Mouse (Mus musculus) hindbrain, embryonic 11.5 days (tissue): ENCODE results near the gene Gtf3c5. TPM values are rescaled to one million over a fixed set of nuclear protein-coding genes. Genes with fewer than 3 reads are reported as not detected.
A peak's percentile ranks its signal among the peaks of the same experiment; 100 is the strongest.

Experiments
- ATAC-seq: fragments of 200-750 bp; cut with Nextera tagmentation; 2 replicates; pipeline ENCODE4 v1.8.0; 2017; ENCODE audit warnings: mild to moderate bottlenecking, moderate TSS enrichment, moderate library complexity; ENCODE audit not compliant: low FRiP score
- DNase-seq: peaks from one replicate; pipeline ENCODE4 v3.0.0-alpha.2; 2015; ENCODE audit warnings: low spot score
- H3K27ac ChIP-seq: fragments of 300-500 bp; sonication (generic); 2 replicates; pipeline ENCODE4 v1.5.1; 2014; ENCODE audit warnings: mild to moderate bottlenecking, low read depth, low read length
- H3K27me3 ChIP-seq: fragments of 300-500 bp; sonication (generic); 2 replicates; pipeline ENCODE4 v1.6.1; 2014; ENCODE audit warnings: mild to moderate bottlenecking, low read length, moderate library complexity, mixed read lengths; ENCODE audit not compliant: control insufficient read depth, insufficient read depth
- H3K36me3 ChIP-seq: fragments of 300-500 bp; sonication (generic); 2 replicates; pipeline ENCODE4 v1.6.1; 2014; ENCODE audit warnings: mild to moderate bottlenecking, low read length, moderate library complexity, mixed read lengths; ENCODE audit not compliant: control insufficient read depth, insufficient read depth
- H3K4me1 ChIP-seq: fragments of 300-500 bp; sonication (generic); replicated peaks from 2 replicates; pipeline ENCODE4 v1.6.1; 2014; ENCODE audit warnings: low read length, mixed read lengths; ENCODE audit not compliant: control insufficient read depth, insufficient read depth
- H3K4me2 ChIP-seq: fragments of 300-500 bp; sonication (generic); replicated peaks from 2 replicates; pipeline ENCODE4 v1.6.1; 2014; ENCODE audit warnings: mild to moderate bottlenecking, low read depth, low read length
- H3K4me3 ChIP-seq: fragments of 300-500 bp; sonication (generic); 2 replicates; pipeline ENCODE4 v1.5.1; 2014; ENCODE audit warnings: low read depth, low read length
- H3K9ac ChIP-seq: fragments of 300-500 bp; sonication (generic); 2 replicates; pipeline ENCODE4 v1.6.1; 2014; ENCODE audit warnings: low read depth, low read length
- H3K9me3 ChIP-seq: fragments of 300-500 bp; sonication (generic); 2 replicates; pipeline ENCODE4 v1.6.1; 2016; ENCODE audit warnings: low read length; ENCODE audit not compliant: control insufficient read depth
- WGBS: fragments of 180-500 bp; shearing (Covaris S2); extraction: QIAGEN DNeasy Blood & Tissue Kit; methylation state at CpG from one replicate; pipeline ENCODE4 v1.1.7; 2014; 5-methylcytosine and 5-hydroxymethylcytosine counted together
- polyA plus RNA-seq: library from polyadenylated mRNA; unstranded; fragments of >200 nt; fragmentation: Nextera tagmentation; extraction: Ambion mirVana; gene quantifications from 2 replicates; pipeline ENCODE4 v1.2.1, GENCODE M21; 2014

Gene Gtf3c5
- polyA plus RNA-seq, 1 experiment from 2014 or later: 38.2 TPM

DNA sequence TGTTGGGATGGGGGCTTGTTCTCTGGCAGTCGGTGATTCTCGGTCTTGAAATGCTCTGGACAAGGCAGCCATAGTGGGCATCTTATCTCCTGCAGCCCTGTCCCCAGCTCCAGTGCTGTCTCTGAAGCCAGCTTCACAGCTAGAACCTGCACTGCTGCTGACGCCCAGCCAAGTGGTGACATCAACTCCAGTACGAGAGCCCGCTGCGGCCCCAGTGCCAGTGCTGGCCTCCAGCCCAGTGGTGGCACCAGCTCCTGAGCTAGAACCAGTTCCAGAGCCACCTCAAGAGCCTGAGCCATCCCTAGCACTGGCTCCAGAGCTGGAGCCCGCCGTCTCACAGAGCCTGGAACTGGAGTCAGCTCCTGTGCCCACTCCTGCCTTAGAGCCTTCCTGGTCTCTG is 39.7 kb downstream of the Gtf3c5 start:
- ATAC-seq (no peak), DNase-seq (no peak)
- Histone ChIP-seq H3K36me3 (peaks cover 23% of the 10 kb centered on the region), H3K27ac (no peak overlapping the region), H3K4me2 (no peak overlapping the region), H3K4me1 (peaks cover 8% of the 10 kb centered on the region), H3K27me3 (no peaks in the 10 kb centered on the region), H3K4me3 (no peak overlapping the region), H3K9me3 (no peaks in the 10 kb centered on the region), H3K9ac (no peak overlapping the region)
- 95% methylated on average over 8 of the region's 8 CpGs for WGBS

DNA sequence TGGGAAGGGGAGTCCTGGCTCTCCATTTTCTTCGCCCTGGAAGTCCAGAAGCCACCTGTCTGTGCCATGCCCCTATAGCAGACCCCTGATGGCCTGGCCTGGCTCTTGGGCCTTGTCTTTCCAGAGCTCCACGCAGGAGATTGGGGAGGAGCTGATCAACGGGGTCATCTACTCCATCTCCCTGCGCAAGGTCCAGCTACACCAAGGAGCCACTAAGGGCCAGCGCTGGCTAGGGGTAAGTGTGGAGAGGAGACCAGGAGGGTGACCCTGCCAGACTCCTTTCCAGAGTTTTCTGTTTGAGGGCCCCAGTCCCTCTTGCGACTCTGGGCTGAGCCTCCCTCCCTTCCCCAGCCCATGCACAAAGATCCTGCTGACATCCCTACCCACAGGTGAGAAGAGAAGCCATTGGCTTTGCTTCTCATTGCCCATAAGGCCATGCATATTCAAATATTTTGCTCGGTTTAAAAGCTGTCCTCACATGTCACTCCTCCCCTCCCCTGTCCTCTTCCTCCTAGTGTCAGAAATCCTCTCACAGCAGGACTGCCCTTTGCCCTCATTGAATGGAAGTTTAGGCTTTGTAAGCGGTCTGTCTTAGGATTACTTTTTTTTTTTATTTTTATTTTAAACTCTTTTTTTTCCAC is 42.8 kb downstream of the Gtf3c5 start:
- Histone ChIP-seq H3K9ac (no peak overlapping the region), H3K27me3 (no peaks in the 10 kb centered on the region), H3K4me1 (peaks cover 23% of the 10 kb centered on the region), H3K27ac (no peak overlapping the region), H3K4me3 (no peak overlapping the region), H3K36me3 (peaks cover 15% of the 10 kb centered on the region; the same call in 1 of the 2 replicates), H3K4me2 (no peak overlapping the region), H3K9me3 (no peaks in the 10 kb centered on the region)
- ATAC-seq (no peak), DNase-seq (no peak)
- WGBS: 81% methylated on average over 8 of the region's 8 CpGs

DNA sequence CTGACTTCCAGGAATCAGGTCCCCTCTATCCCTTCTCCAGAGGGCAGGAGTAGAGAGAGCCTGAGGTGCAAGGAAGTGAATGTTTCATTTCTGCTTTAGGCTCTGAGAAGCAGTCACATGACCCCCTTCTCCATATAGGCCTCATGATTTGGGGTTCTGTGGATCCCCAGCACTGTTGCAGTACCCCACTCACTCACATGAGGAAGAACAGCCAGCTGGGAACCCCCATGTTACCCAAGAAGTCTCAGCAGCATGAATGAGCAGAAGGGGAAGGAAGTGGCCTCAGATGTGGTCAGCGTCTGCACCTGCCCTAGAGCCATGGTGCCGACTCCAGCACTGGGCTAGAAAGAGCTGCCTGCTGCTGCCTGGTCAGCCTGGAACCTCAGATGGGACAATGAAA is 43.6 kb downstream of the Gtf3c5 start:
- Histone ChIP-seq H3K9ac (peak overlapping the region; percentile 15; the same call in 1 of the 2 replicates), H3K4me2 (no peak overlapping the region), H3K27ac (peak overlapping the region; percentile 80), H3K27me3 (no peaks in the 10 kb centered on the region), H3K4me3 (no peak overlapping the region), H3K36me3 (peaks cover 7% of the 10 kb centered on the region; the same call in 1 of the 2 replicates), H3K9me3 (no peaks in the 10 kb centered on the region), H3K4me1 (peaks cover 29% of the 10 kb centered on the region)
- ATAC-seq: no peak
- WGBS: 87% methylated on average over 2 of the region's 2 CpGs
- no peak for DNase-seq

DNA sequence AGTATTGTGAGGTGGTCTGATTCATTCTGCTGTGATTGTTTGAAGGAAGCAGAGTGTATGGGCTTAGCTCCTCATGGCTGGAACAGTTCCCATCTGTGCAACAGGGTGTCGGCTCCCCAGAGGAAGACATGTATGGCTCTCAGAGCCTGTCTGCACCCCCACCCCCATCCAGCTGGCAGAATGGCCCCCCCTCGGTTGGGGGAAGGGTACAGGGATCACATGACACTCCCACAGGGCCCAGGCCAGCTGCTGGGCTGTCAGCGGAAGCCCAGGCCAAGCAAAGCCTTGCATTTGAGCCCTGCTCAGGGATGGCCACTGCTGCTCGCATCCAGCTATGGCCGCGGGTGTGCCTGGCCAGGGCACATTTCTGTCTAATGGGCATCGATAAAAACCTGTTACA is 44.3 kb downstream of the Gtf3c5 start:
- H3K4me1 ChIP-seq: peaks cover 31% of the 10 kb centered on the region
- H3K27ac ChIP-seq: peak overlapping the region; percentile 80
- no peaks in the 10 kb centered on the region for H3K9me3 ChIP-seq
- WGBS: 32% methylated on average over 7 of the region's 7 CpGs
- no peaks in the 10 kb centered on the region for H3K27me3 ChIP-seq
- peaks cover 5% of the 10 kb centered on the region; the same call in 1 of the 2 replicates for H3K36me3 ChIP-seq
- H3K9ac ChIP-seq: peak overlapping the region; percentile 42
- H3K4me2 ChIP-seq: no peak overlapping the region
- H3K4me3 ChIP-seq: no peak overlapping the region
- DNase-seq (peak; percentile 69), ATAC-seq (peak; percentile 58; the same call in 1 of the 2 replicates)

DNA sequence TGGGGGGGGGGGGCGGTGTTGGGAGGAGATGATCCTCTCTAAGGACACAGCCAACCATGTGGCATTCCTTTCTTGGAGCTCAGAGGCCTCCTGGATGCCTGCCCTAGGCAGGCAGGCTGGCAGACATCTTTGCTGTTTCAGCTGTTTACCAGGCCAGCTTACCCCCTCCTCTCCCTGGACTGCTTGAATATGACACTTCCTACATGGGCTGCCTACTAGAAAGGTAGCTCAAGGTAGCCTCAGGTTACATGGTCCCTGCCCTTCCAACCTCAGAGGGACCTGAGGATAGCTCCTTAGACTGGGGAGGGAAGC is 44.8 kb downstream of the Gtf3c5 start:
- Histone ChIP-seq H3K4me3 (no peak overlapping the region), H3K27me3 (no peaks in the 10 kb centered on the region), H3K4me1 (peaks cover 33% of the 10 kb centered on the region), H3K4me2 (no peak overlapping the region), H3K9me3 (no peaks in the 10 kb centered on the region), H3K27ac (peak overlapping the region; percentile 80), H3K36me3 (peaks cover 5% of the 10 kb centered on the region; the same call in 1 of the 2 replicates), H3K9ac (peak overlapping the region; percentile 42)
- DNase-seq (no peak), ATAC-seq (no peak)
- 25% methylated on average over 1 of the region's 1 CpGs for WGBS

DNA sequence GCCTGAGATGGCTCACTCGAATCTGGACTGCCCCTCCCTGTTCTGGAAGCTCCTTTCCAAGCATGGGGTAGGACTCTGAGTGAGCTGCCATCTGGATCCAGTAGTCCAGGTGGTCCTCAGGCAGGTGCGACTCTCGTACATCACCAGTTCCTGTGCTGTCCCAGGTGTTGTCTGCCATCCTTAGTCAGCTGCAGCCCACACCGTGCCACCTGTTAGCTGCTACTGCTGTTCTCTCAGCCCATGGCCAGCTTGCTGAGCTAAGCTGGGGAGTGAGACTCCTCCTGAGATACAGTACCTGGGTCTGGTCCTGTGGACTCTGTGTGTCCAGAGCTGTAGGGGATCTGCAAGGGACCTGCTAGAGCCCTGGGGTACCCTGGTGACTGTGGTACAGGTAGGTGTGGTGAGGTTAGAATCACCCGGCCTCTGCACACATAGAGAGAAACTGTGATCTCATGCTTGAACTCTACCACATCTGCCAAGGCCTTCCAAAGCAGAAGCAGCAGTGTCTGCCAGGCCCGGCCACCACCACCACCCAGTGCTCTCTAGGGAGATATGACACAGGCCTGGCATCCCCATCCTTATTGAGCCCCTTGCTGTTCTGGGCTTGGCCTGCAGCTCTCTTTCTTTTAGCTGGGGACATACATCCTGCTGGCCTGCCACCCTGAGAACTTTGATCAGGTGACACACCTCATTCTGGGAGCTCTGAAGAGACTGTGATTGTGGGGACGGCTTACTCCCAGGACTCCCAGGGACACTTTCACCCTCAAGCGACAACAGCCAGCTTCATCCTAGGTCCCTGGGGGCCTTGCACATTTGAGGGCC is 45.3 kb downstream of the Gtf3c5 start:
- peak overlapping the region; percentile 80 for H3K27ac ChIP-seq
- peaks cover 5% of the 10 kb centered on the region; the same call in 1 of the 2 replicates for H3K36me3 ChIP-seq
- ATAC-seq (no peak), DNase-seq (no peak)
- no peak overlapping the region for H3K9ac ChIP-seq
- H3K4me3 ChIP-seq: no peak overlapping the region
- peaks cover 38% of the 10 kb centered on the region for H3K4me1 ChIP-seq
- WGBS: 74% methylated on average over 8 of the region's 8 CpGs
- no peaks in the 10 kb centered on the region for H3K27me3 ChIP-seq
- H3K4me2 ChIP-seq: no peak overlapping the region
- H3K9me3 ChIP-seq: no peaks in the 10 kb centered on the region

DNA sequence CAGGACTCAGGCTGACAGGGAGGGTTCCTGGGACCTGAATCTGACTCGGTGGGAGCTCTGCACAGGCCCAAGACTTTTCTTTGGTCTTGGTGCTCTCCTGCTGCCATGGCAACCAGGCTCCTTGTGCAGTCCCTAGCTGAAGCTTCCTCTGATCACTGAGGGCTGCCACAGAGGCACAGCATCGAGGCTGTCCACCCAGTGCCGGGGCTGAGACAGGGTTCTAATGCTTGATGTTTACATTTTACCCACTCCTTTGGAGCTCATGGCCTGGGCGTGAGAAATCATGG is 46.0 kb downstream of the Gtf3c5 start:
- DNase-seq: no peak
- no peaks in the 10 kb centered on the region for H3K9me3 ChIP-seq
- no peak overlapping the region for H3K4me3 ChIP-seq
- no peak for ATAC-seq
- no peak overlapping the region for H3K4me2 ChIP-seq
- 32% methylated on average over 4 of the region's 4 CpGs for WGBS
- H3K36me3 ChIP-seq: peaks cover 3% of the 10 kb centered on the region; the same call in 1 of the 2 replicates
- no peaks in the 10 kb centered on the region for H3K27me3 ChIP-seq
- no peak overlapping the region for H3K9ac ChIP-seq
- H3K4me1 ChIP-seq: peaks cover 42% of the 10 kb centered on the region
- no peak overlapping the region for H3K27ac ChIP-seq

DNA sequence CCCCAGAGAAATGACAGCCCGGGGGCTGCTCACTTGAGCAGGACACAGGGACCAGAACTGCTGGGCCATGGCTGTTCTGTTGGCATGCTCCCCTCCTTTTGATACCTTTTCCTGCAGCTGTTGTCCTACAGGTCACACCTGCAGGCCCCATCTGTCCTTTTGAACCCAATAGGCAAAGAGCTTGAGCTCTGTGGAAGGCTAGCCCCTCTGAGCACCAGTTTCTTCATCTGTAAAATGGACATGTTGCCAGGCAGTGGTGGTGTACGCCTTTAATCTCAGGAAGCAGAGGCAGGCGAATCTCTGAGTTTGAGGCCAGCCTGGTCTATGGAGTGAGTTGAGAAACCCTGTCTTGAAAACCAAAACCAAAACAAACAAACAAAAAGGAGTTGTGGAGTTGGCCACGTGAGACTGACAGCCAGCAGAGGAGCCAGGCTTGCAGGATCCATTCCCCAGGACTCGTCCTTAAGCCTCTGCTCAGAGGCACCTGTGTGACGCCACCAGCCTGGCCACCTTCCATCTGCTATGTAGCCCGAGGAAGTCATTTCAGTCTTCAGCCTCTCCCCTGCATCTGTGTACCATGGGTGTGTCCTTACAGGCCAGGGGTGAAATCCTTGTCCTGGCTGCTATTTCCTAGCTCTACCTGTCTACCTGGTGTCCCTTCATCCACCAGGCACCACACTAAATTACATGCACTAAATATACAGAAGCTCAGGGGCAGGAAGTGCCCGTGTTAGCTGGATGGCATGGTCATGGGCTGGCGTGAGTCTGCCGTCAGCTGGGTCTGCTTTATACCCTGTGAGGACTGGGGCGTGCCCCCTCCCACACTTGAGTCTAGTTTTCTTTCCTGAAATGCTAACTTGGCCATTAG is 46.6 kb downstream of the Gtf3c5 start:
- Histone ChIP-seq H3K4me3 (no peak overlapping the region), H3K9me3 (no peaks in the 10 kb centered on the region), H3K36me3 (no peaks in the 10 kb centered on the region), H3K27ac (no peak overlapping the region), H3K9ac (no peak overlapping the region), H3K4me1 (peaks cover 45% of the 10 kb centered on the region), H3K27me3 (no peaks in the 10 kb centered on the region), H3K4me2 (no peak overlapping the region)
- ATAC-seq (no peak), DNase-seq (no peak)
- 71% methylated on average over 11 of the region's 11 CpGs for WGBS
